Mouse (Mus musculus) adrenal gland, adult 18-20 months (tissue): Measurements from ENCODE around the gene Pold2. TPM values are rescaled to one million over a fixed set of nuclear protein-coding genes. Genes with fewer than 3 reads are reported as not detected.
A peak's percentile ranks its signal among the peaks of the same experiment; 100 is the strongest.
"Not testable (repeated sequence)": the region's sequence is repeated elsewhere in the genome, so short reads cannot be mapped to it uniquely, and the experiment has no call there.

Experiments used
- DNase-seq, 2 experiments: peaks; one replicate each; pipeline ENCODE4 v3.0.0; 2021 to 2022; ENCODE audit warnings: low spot score in 2 of 2
- total RNA-seq, 2 experiments: library from RNA; stranded (reverse); gene quantifications; 1 replicate in 1 of 2; 2 replicates in 1 of 2; pipeline ENCODE4 v1.2.3; 2021

Gene Pold2
- total RNA-seq, 2 experiments from 2014 or later = 34.1 to 44.6 TPM

GRCm38 (mm10) chr11:5899286-5899685, 21.2 kb upstream of the Pold2 start:
- DNase-seq = no peak

- DNase-seq = no peak
Observed at GRCm38 (mm10) chr11:5898531-5898930, 20.4 kb upstream of the Pold2 start, which contains the start of gene Myl7. Myl7 (minus strand) TSS chr11:5898782.

- DNase-seq = no peak
Observed at GRCm38 (mm10) chr11:5897839-5898238, 19.7 kb upstream of the Pold2 start.

GRCm38 (mm10) chr11:5897230-5897629, 19.1 kb upstream of the Pold2 start:
- DNase-seq = no peak

- no peak for DNase-seq
Observed at GRCm38 (mm10) chr11:5893807-5894206, 15.7 kb upstream of the Pold2 start.

GRCm38 (mm10) chr11:5892810-5893368, 14.8 kb upstream of the Pold2 start:
- DNase-seq = no peak

- peak in 1 of 2 experiments; percentile 15 for DNase-seq
Observed at GRCm38 (mm10) chr11:5892151-5892591, 14.1 kb upstream of the Pold2 start.

- not testable (repeated sequence) for DNase-seq
Observed at GRCm38 (mm10) chr11:5888563-5888962, 10.5 kb upstream of the Pold2 start.

GRCm38 (mm10) chr11:5887250-5887649, 9.2 kb upstream of the Pold2 start:
- peak in 1 of 2 experiments; percentile 16 for DNase-seq

GRCm38 (mm10) chr11:5886187-5886586, 8.1 kb upstream of the Pold2 start:
- DNase-seq = peak; percentile 54 to 63

- no peak for DNase-seq
Observed at GRCm38 (mm10) chr11:5882518-5882917, 4.4 kb upstream of the Pold2 start.

- peak; percentile 48 to 54 for DNase-seq
Observed at GRCm38 (mm10) chr11:5879905-5880304, 1.8 kb upstream of the Pold2 start.

- DNase-seq = no peak
Observed at GRCm38 (mm10) chr11:5878661-5879060, 569 bp upstream of the Pold2 start.

- no peak for DNase-seq
Observed at GRCm38 (mm10) chr11:5877421-5877820, 671 bp downstream of the Pold2 start.

- no peak for DNase-seq
Observed at GRCm38 (mm10) chr11:5873192-5873591, 4.9 kb downstream of the Pold2 start.

GRCm38 (mm10) chr11:5872707-5873106, 5.4 kb downstream of the Pold2 start:
- DNase-seq = no peak

- DNase-seq = no peak
Observed at GRCm38 (mm10) chr11:5870069-5870468, 8.0 kb downstream of the Pold2 start.

GRCm38 (mm10) chr11:5869331-5869730, 8.8 kb downstream of the Pold2 start:
- no peak for DNase-seq

GRCm38 (mm10) chr11:5868324-5868723, 9.8 kb downstream of the Pold2 start:
- DNase-seq = no peak

- no peak for DNase-seq
Observed at GRCm38 (mm10) chr11:5867196-5867595, 10.9 kb downstream of the Pold2 start.

- DNase-seq = peak; percentile 58 to 68
Observed at GRCm38 (mm10) chr11:5862394-5863105, 15.5 kb downstream of the Pold2 start.

GRCm38 (mm10) chr11:5861678-5862393, 16.3 kb downstream of the Pold2 start, which contains the start of gene Aebp1:
Aebp1 (plus strand) TSS chr11:5861947.
- peak; percentile 81 to 86 for DNase-seq
